Mouse (Mus musculus) intestine, postnatal 0 days (tissue): ENCODE measurements at regions not wholly inside any gene's neighbourhood (a gene's known extent, or its start where the extent isn't known, plus 50 kb on each side); places are given as distances from the start of the nearest gene placed in this dataset.

ENCODE experiments used
- ATAC-seq: fragments of 200-750 bp; cut with Nextera tagmentation; 2 replicates; pipeline ENCODE4 v1.8.0; 2017; ENCODE audit warnings: mild to moderate bottlenecking, moderate TSS enrichment, moderate library complexity
- H3K27ac ChIP-seq: fragments of 300-500 bp; sonication (generic); 2 replicates; pipeline ENCODE4 v1.5.1; 2014; ENCODE audit warnings: mild to moderate bottlenecking, low read depth, low read length, moderate library complexity
- H3K27me3 ChIP-seq: fragments of 300-500 bp; sonication (generic); replicated peaks from 2 replicates; pipeline ENCODE4 v1.6.1; 2014; ENCODE audit warnings: low read length, mixed read lengths; ENCODE audit not compliant: control insufficient read depth, insufficient read depth
- H3K36me3 ChIP-seq: fragments of 300-500 bp; sonication (generic); 2 replicates; pipeline ENCODE4 v1.6.1; 2014; ENCODE audit warnings: mild to moderate bottlenecking, moderate library complexity; ENCODE audit not compliant: control insufficient read depth, insufficient read depth
- H3K4me1 ChIP-seq: fragments of 300-500 bp; sonication (generic); replicated peaks from 2 replicates; pipeline ENCODE4 v1.6.1; 2014; ENCODE audit warnings: antibody characterized with exemption, low read length, mixed read lengths; ENCODE audit not compliant: control insufficient read depth, insufficient read depth
- H3K4me2 ChIP-seq: fragments of 300-500 bp; sonication (generic); replicated peaks from 2 replicates; pipeline ENCODE4 v1.6.1; 2014; ENCODE audit warnings: low read depth, mild to moderate bottlenecking, moderate library complexity
- H3K4me3 ChIP-seq: fragments of 300-500 bp; sonication (generic); 2 replicates; pipeline ENCODE4 v1.5.1; 2014; ENCODE audit warnings: low read depth, low read length
- H3K9ac ChIP-seq: fragments of 300-500 bp; sonication (generic); 2 replicates; pipeline ENCODE4 v1.6.1; 2014; ENCODE audit warnings: mild to moderate bottlenecking, low read depth, low read length
- H3K9me3 ChIP-seq: fragments of 300-500 bp; sonication (generic); 2 replicates; pipeline ENCODE4 v1.6.1; 2016; ENCODE audit warnings: mixed run types; ENCODE audit not compliant: control insufficient read depth
- CTCF ChIP-seq: sonication (generic); IDR thresholded peaks from 2 replicates; pipeline ENCODE4 v1.5.1; 2016; ENCODE audit warnings: low read depth, mild to moderate bottlenecking, control low read depth, antibody characterized with exemption, moderate library complexity
- WGBS: fragments of 180-500 bp; shearing (Covaris S2); extraction: QIAGEN DNeasy Blood & Tissue Kit; methylation state at CpG from one replicate; pipeline ENCODE4 v1.1.7; 2014; 5-methylcytosine and 5-hydroxymethylcytosine counted together

- H3K9me3 ChIP-seq: no peaks in the 10 kb centered on the region
- TF ChIP-seq CTCF: no peak
- H3K36me3 ChIP-seq: no peaks in the 10 kb centered on the region
- H3K27me3 ChIP-seq: no peaks in the 10 kb centered on the region
- 46% methylated on average over 7 of the region's 7 CpGs for WGBS
- H3K4me3 ChIP-seq: no peak overlapping the region
- no peak overlapping the region for H3K27ac ChIP-seq
- H3K9ac ChIP-seq: no peak overlapping the region
- H3K4me2 ChIP-seq: no peak overlapping the region
- ATAC-seq: no peak
- H3K4me1 ChIP-seq: no peaks in the 10 kb centered on the region
Measured at GRCm38 (mm10) chr8:77842392-77843139, 118.3 kb upstream of the Ednra start.

- H3K9ac ChIP-seq: no peak overlapping the region
- no peaks in the 10 kb centered on the region for H3K4me1 ChIP-seq
- no peak overlapping the region for H3K4me2 ChIP-seq
- no peaks in the 10 kb centered on the region for H3K27me3 ChIP-seq
- no peak for TF ChIP-seq CTCF
- 77% methylated on average over 3 of the region's 3 CpGs for WGBS
- ATAC-seq: no peak
- H3K9me3 ChIP-seq: no peaks in the 10 kb centered on the region
- H3K36me3 ChIP-seq: no peaks in the 10 kb centered on the region
- H3K27ac ChIP-seq: no peak overlapping the region
- no peak overlapping the region for H3K4me3 ChIP-seq
Measured at GRCm38 (mm10) chr8:77843229-77843628, 119.0 kb upstream of the Ednra start.

GRCm38 (mm10) chr8:77850523-77850922 lies 126.3 kb upstream of the Ednra start:
- Histone ChIP-seq H3K27ac (no peak overlapping the region), H3K4me3 (no peak overlapping the region), H3K36me3 (no peaks in the 10 kb centered on the region), H3K9me3 (no peaks in the 10 kb centered on the region), H3K27me3 (no peaks in the 10 kb centered on the region), H3K4me2 (no peak overlapping the region), H3K9ac (no peak overlapping the region), H3K4me1 (no peaks in the 10 kb centered on the region)
- WGBS: 82% methylated on average over 5 of the region's 5 CpGs
- no peak for ATAC-seq
- TF ChIP-seq CTCF: no peak

- H3K27me3 ChIP-seq: no peaks in the 10 kb centered on the region
- no peak overlapping the region for H3K4me2 ChIP-seq
- no peaks in the 10 kb centered on the region for H3K36me3 ChIP-seq
- no peak overlapping the region for H3K27ac ChIP-seq
- no peak overlapping the region for H3K9ac ChIP-seq
- no peaks in the 10 kb centered on the region for H3K9me3 ChIP-seq
- no peak overlapping the region for H3K4me3 ChIP-seq
- TF ChIP-seq CTCF: no peak
- WGBS: 11% methylated on average over 6 of the region's 6 CpGs
- no peaks in the 10 kb centered on the region for H3K4me1 ChIP-seq
- ATAC-seq: no peak
Measured at GRCm38 (mm10) chr8:77870264-77870663, 146.0 kb upstream of the Ednra start.

GRCm38 (mm10) chr8:77872771-77873170 lies 148.5 kb upstream of the Ednra start:
- no peak overlapping the region for H3K27ac ChIP-seq
- H3K9me3 ChIP-seq: no peaks in the 10 kb centered on the region
- no peaks in the 10 kb centered on the region for H3K4me1 ChIP-seq
- no peaks in the 10 kb centered on the region for H3K36me3 ChIP-seq
- TF ChIP-seq CTCF: no peak
- no peak for ATAC-seq
- H3K4me2 ChIP-seq: no peak overlapping the region
- no peaks in the 10 kb centered on the region for H3K27me3 ChIP-seq
- no peak overlapping the region for H3K4me3 ChIP-seq
- WGBS: 91% methylated on average over 1 of the region's 1 CpGs
- H3K9ac ChIP-seq: no peak overlapping the region

GRCm38 (mm10) chr8:77919776-77920175 lies 195.5 kb upstream of the Ednra start:
- H3K9me3 ChIP-seq: no peaks in the 10 kb centered on the region
- H3K4me1 ChIP-seq: no peaks in the 10 kb centered on the region
- no peak overlapping the region for H3K9ac ChIP-seq
- no peak for ATAC-seq
- 87% methylated on average over 3 of the region's 3 CpGs for WGBS
- H3K36me3 ChIP-seq: no peaks in the 10 kb centered on the region
- no peak overlapping the region for H3K4me3 ChIP-seq
- no peak for TF ChIP-seq CTCF
- no peak overlapping the region for H3K27ac ChIP-seq
- no peaks in the 10 kb centered on the region for H3K27me3 ChIP-seq
- no peak overlapping the region for H3K4me2 ChIP-seq
